Comparison of ENCODE assay signal across 9 mouse cellular contexts in the genomic region with DNA sequence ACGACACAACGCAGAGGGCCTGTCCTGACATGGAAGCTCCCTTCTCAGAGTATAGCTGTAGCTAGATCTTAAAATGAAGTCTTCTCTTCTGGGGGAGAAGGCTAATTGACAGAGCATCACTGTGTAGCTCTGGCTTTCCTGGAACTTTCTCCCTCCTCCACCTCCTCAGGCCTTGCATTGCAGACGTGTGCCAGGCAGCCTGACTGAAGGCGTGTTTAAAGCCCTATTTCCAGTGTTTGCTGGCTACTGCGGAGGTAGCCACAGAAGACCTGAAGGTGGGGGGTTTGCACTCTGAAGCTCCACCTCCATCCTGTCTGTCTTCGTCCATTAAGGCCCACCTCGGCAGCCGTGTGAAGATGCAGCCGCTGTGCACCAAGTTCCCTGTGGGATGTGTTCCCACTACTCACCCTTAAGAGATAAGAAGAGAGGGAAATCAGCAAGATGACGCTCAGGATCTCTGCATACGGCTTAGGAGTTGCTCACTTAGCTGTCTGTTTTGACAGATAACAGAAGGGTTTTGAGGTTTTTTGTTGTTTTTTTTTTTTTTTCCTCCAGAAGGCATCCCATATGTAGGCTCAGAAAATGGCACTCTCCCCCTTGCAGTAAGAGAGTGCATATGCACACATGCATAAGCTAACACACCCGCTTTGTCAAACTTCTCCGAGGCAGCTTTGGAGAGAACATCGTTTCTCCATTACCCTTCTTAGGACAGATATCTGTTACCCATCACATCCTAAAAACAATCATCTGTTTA.
A peak's percentile ranks its signal among the peaks of the same experiment; 100 is the strongest.
DNase-seq lines count a peak whose midpoint lies in the region; ATAC-seq lines count a peak whose summit lies in the region.
"Had no signal": no experiment of that assay in that cellular context is flagged by ENCODE, and none has a peak within 500 bp of the region (broad histone marks: within the 10 kb centered on the region; RNA-seq: fewer than 3 reads in every experiment).

No protein-coding gene starts in this region.

- WGBS in hindbrain, embryonic 15.5 days = 82% methylated on average over 14 of the region's 14 CpGs
- 80% methylated on average over 14 of the region's 14 CpGs for WGBS in hindbrain, embryonic 12.5 days
- 61% methylated on average over 14 of the region's 14 CpGs for WGBS in embryonic facial prominence, embryonic 15.5 days
- 74% methylated on average over 14 of the region's 14 CpGs for WGBS in midbrain, embryonic 14.5 days

- no peak overlapping the region for H3K27ac ChIP-seq in hindbrain, embryonic 15.5 days (replicated peaks)
- no peak overlapping the region; the same call in 1 of the 2 replicates for H3K27ac ChIP-seq in hindbrain, embryonic 12.5 days
- no peak overlapping the region for H3K27ac ChIP-seq in embryonic facial prominence, embryonic 15.5 days (replicated peaks)
- no peak overlapping the region for H3K27ac ChIP-seq in midbrain, embryonic 14.5 days (replicated peaks; ENCODE audit: low read depth, low read length)
- H3K27ac ChIP-seq: layer of hippocampus, adult 2 months; liver, embryonic 12.5 days had no signal

- no peaks in the 10 kb centered on the region for H3K9me3 ChIP-seq in hindbrain, embryonic 15.5 days
- no peaks in the 10 kb centered on the region for H3K9me3 ChIP-seq in hindbrain, embryonic 12.5 days (replicated peaks)
- H3K9me3 ChIP-seq in embryonic facial prominence, embryonic 15.5 days (replicated peaks) = no peaks in the 10 kb centered on the region
- H3K9me3 ChIP-seq in midbrain, embryonic 14.5 days (ENCODE audit: control insufficient read depth, low read length) = no peaks in the 10 kb centered on the region
- H3K9me3 ChIP-seq: liver, embryonic 12.5 days had no signal

- peak overlapping the region; percentile 26; the same call in 1 of the 2 replicates for H3K4me2 ChIP-seq in hindbrain, embryonic 15.5 days
- no peak overlapping the region for H3K4me2 ChIP-seq in hindbrain, embryonic 12.5 days (replicated peaks)
- peak overlapping the region; percentile 32; the same call in 1 of the 2 replicates for H3K4me2 ChIP-seq in embryonic facial prominence, embryonic 15.5 days (replicated peaks)
- H3K4me2 ChIP-seq in midbrain, embryonic 14.5 days (ENCODE audit: low read length) = peak overlapping the region; percentile 27
- H3K4me2 ChIP-seq: liver, embryonic 12.5 days had no signal

- peak; percentile 40 for DNase-seq in brain, adult 2 months (ENCODE audit: low read depth, low spot score)
- DNase-seq in midbrain, embryonic 14.5 days = peak; percentile 5
- DNase-seq in B cell, adult 2 months = no peak
- DNase-seq in heart, adult 8-10 months (ENCODE audit: low spot score) = no peak

- no peak for ATAC-seq in hindbrain, embryonic 15.5 days (ENCODE audit: low FRiP score, low read depth)
- no peak for ATAC-seq in hindbrain, embryonic 12.5 days (ENCODE audit: low FRiP score)
- ATAC-seq in embryonic facial prominence, embryonic 15.5 days (ENCODE audit: insufficient number of reproducible peaks, low FRiP score, low TSS enrichment, low read depth) = no peak
- peak; percentile 32; the same call in 1 of the 2 replicates for ATAC-seq in midbrain, embryonic 14.5 days (ENCODE audit: low FRiP score, low TSS enrichment)
- ATAC-seq: liver, embryonic 12.5 days had no signal

- no peak overlapping the region for H3K9ac ChIP-seq in hindbrain, embryonic 15.5 days
- H3K9ac ChIP-seq in hindbrain, embryonic 12.5 days = no peak overlapping the region
- H3K9ac ChIP-seq in embryonic facial prominence, embryonic 15.5 days = no peak overlapping the region
- H3K9ac ChIP-seq in midbrain, embryonic 14.5 days (replicated peaks; ENCODE audit: low read length) = no peak overlapping the region
- H3K9ac ChIP-seq: liver, embryonic 12.5 days had no signal

- H3K27me3 ChIP-seq in hindbrain, embryonic 15.5 days = no peaks in the 10 kb centered on the region
- no peaks in the 10 kb centered on the region for H3K27me3 ChIP-seq in hindbrain, embryonic 12.5 days
- no peaks in the 10 kb centered on the region for H3K27me3 ChIP-seq in embryonic facial prominence, embryonic 15.5 days
- no peaks in the 10 kb centered on the region; the same call in 1 of the 2 replicates for H3K27me3 ChIP-seq in midbrain, embryonic 14.5 days (ENCODE audit: control insufficient read depth, insufficient read depth, low read length)
- H3K27me3 ChIP-seq: liver, embryonic 12.5 days had no signal

- no peaks in the 10 kb centered on the region for H3K36me3 ChIP-seq in hindbrain, embryonic 15.5 days
- H3K36me3 ChIP-seq in hindbrain, embryonic 12.5 days = no peaks in the 10 kb centered on the region
- no peaks in the 10 kb centered on the region for H3K36me3 ChIP-seq in embryonic facial prominence, embryonic 15.5 days
- H3K36me3 ChIP-seq in midbrain, embryonic 14.5 days (ENCODE audit: control insufficient read depth, insufficient read depth, low read length) = no peaks in the 10 kb centered on the region
- H3K36me3 ChIP-seq: liver, embryonic 12.5 days had no signal

- H3K4me1 ChIP-seq in hindbrain, embryonic 15.5 days (replicated peaks) = peaks cover 8% of the 10 kb centered on the region; the same call in 1 of the 2 replicates
- H3K4me1 ChIP-seq in hindbrain, embryonic 12.5 days = peaks cover 3% of the 10 kb centered on the region; the same call in 1 of the 2 replicates
- no peaks in the 10 kb centered on the region for H3K4me1 ChIP-seq in embryonic facial prominence, embryonic 15.5 days
- 0 out of 2 replicates have a peak, but pooled peaks cover 5% of the 10 kb centered on the region for H3K4me1 ChIP-seq in midbrain, embryonic 14.5 days (ENCODE audit: control insufficient read depth, insufficient read depth, low read length)

- no peak overlapping the region for H3K4me3 ChIP-seq in hindbrain, embryonic 15.5 days
- H3K4me3 ChIP-seq in hindbrain, embryonic 12.5 days = no peak overlapping the region
- peak overlapping the region; percentile 20; the same call in 1 of the 2 replicates for H3K4me3 ChIP-seq in embryonic facial prominence, embryonic 15.5 days (replicated peaks)
- H3K4me3 ChIP-seq in midbrain, embryonic 14.5 days (replicated peaks; ENCODE audit: low read depth, low read length) = no peak overlapping the region
- H3K4me3 ChIP-seq: layer of hippocampus, adult 2 months; liver, embryonic 12.5 days had no signal

Comparison
In these comparisons a context has a peak if more than half of its experiments do, and no peak if none do; other contexts are left out.
1. DNase-seq: peak in brain, adult 2 months (single experiment) and midbrain, embryonic 14.5 days (single experiment); none in B cell, adult 2 months (0 of 2) and heart, adult 8-10 months (single experiment).